Mouse (Mus musculus): ENCODE results near the gene Marf1. TPM values are rescaled to one million over a fixed set of nuclear protein-coding genes. Genes with fewer than 3 reads are reported as not detected.

The Marf1 gene
- polyA plus RNA-seq, 1 experiment from 2014 or later, result 6.3 TPM

GRCm38 (mm10) chr16:14131838-14132237 lies 31.3 kb downstream of the Marf1 start:
- peaks cover 20% of the 10 kb centered on the region for H3K36me3 ChIP-seq (ENCODE audit: control insufficient read depth, insufficient read depth, low read length)

GRCm38 (mm10) chr16:14131376-14131775 lies 31.8 kb downstream of the Marf1 start:
- Histone ChIP-seq H3K4me1 (replicated peaks; ENCODE audit: control insufficient read depth, insufficient read depth) (no peaks in the 10 kb centered on the region), H3K4me2 (replicated peaks; ENCODE audit: low read depth) (no peak overlapping the region), H3K4me3 (ENCODE audit: low read depth, low read length) (no peak overlapping the region), H3K36me3 (ENCODE audit: control insufficient read depth, insufficient read depth, low read length) (peaks cover 18% of the 10 kb centered on the region), H3K9me3 (ENCODE audit: control insufficient read depth, low read length) (no peaks in the 10 kb centered on the region), H3K9ac (ENCODE audit: low read length) (no peak overlapping the region), H3K27me3 (ENCODE audit: control insufficient read depth, insufficient read depth, low read length) (no peaks in the 10 kb centered on the region), H3K27ac (replicated peaks) (no peak overlapping the region)
- ATAC-seq (ENCODE audit: low FRiP score, low TSS enrichment) (no peak), DNase-seq (ENCODE audit: low spot score) (no peak)
- 73% methylated on average over 3 of the region's 3 CpGs for WGBS
- TF ChIP-seq CTCF (IDR thresholded peaks at IDR 0.05; ENCODE audit: low read depth) (peak; percentile 43), EP300 (optimal IDR thresholded peaks at IDR 0.05) (no peak)

More at GRCm38 (mm10) chr16:14131838-14132237, 31.3 kb downstream of the Marf1 start:
- Histone ChIP-seq H3K4me2 (replicated peaks; ENCODE audit: low read depth) (no peak overlapping the region), H3K9me3 (ENCODE audit: control insufficient read depth, low read length) (no peaks in the 10 kb centered on the region), H3K4me3 (ENCODE audit: low read depth, low read length) (no peak overlapping the region), H3K27ac (replicated peaks) (no peak overlapping the region), H3K27me3 (ENCODE audit: control insufficient read depth, insufficient read depth, low read length) (no peaks in the 10 kb centered on the region), H3K9ac (ENCODE audit: low read length) (no peak overlapping the region), H3K4me1 (replicated peaks; ENCODE audit: control insufficient read depth, insufficient read depth) (no peaks in the 10 kb centered on the region)
- 78% methylated on average over 5 of the region's 5 CpGs for WGBS
- no peak for DNase-seq (ENCODE audit: low spot score)
- TF ChIP-seq CTCF (IDR thresholded peaks at IDR 0.05; ENCODE audit: low read depth), result no peak
- TF ChIP-seq EP300 (optimal IDR thresholded peaks at IDR 0.05), result no peak
- ATAC-seq (ENCODE audit: low FRiP score, low TSS enrichment), result no peak

DNA sequence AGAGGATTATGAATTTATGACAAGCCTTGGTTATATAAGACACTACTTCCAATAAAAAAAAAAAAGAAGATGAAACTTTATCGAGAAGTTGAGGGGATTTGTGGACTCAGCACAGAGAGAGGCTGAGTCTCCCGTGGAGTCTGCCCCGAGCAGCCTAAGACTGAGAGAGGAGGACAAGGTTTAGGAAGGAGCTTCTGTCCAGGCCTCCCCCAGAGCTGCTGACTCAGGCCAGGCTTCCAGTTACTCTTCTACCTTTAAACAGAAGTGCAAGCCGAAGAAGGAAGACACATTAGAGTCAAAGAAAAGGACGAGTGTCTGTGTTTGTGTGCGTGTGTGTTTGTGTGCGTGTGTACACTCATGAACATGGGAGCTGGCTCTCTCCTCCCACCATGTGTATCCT lies 32.4 kb downstream of the Marf1 start:
- Histone ChIP-seq H3K27me3 (ENCODE audit: control insufficient read depth, insufficient read depth, low read length) (no peaks in the 10 kb centered on the region), H3K4me2 (replicated peaks; ENCODE audit: low read depth) (no peak overlapping the region), H3K36me3 (ENCODE audit: control insufficient read depth, insufficient read depth, low read length) (peaks cover 15% of the 10 kb centered on the region), H3K9me3 (ENCODE audit: control insufficient read depth, low read length) (no peaks in the 10 kb centered on the region), H3K27ac (replicated peaks) (no peak overlapping the region), H3K4me1 (replicated peaks; ENCODE audit: control insufficient read depth, insufficient read depth) (no peaks in the 10 kb centered on the region), H3K4me3 (ENCODE audit: low read depth, low read length) (no peak overlapping the region), H3K9ac (ENCODE audit: low read length) (no peak overlapping the region)
- TF ChIP-seq EP300 (optimal IDR thresholded peaks at IDR 0.05), result no peak
- TF ChIP-seq CTCF (IDR thresholded peaks at IDR 0.05; ENCODE audit: low read depth), result no peak
- 89% methylated on average over 7 of the region's 7 CpGs for WGBS
- no peak for ATAC-seq (ENCODE audit: low FRiP score, low TSS enrichment)
- no peak for DNase-seq (ENCODE audit: low spot score)

DNA sequence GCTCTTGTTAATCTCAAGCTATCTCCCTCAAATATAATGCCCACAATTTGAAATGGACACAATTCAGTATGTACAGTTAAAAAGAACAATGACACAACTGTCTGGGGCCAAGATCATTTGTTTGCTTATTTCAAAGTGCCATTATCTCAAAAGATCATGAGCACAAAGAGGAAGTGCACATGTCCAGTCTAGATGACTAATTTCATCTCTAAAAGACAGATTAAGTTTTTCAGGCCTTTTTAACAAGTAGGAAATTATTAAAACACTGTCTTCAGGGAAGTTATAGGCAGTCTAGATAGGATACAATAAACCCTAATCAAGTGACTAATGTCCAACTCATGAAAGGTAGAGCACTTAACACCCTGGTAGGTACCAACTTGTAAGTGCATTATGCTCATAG lies 34.2 kb downstream of the Marf1 start:
- ATAC-seq (ENCODE audit: low FRiP score, low TSS enrichment), result no peak
- Histone ChIP-seq H3K27ac (replicated peaks) (no peak overlapping the region), H3K36me3 (ENCODE audit: control insufficient read depth, insufficient read depth, low read length) (peaks cover 16% of the 10 kb centered on the region), H3K4me1 (replicated peaks; ENCODE audit: control insufficient read depth, insufficient read depth) (no peaks in the 10 kb centered on the region), H3K9ac (ENCODE audit: low read length) (no peak overlapping the region), H3K4me2 (replicated peaks; ENCODE audit: low read depth) (no peak overlapping the region), H3K27me3 (ENCODE audit: control insufficient read depth, insufficient read depth, low read length) (no peaks in the 10 kb centered on the region), H3K9me3 (ENCODE audit: control insufficient read depth, low read length) (no peaks in the 10 kb centered on the region), H3K4me3 (ENCODE audit: low read depth, low read length) (no peak overlapping the region)
- DNase-seq (ENCODE audit: low spot score), result no peak
- TF ChIP-seq CTCF (IDR thresholded peaks at IDR 0.05; ENCODE audit: low read depth) (no peak), EP300 (optimal IDR thresholded peaks at IDR 0.05) (no peak)

- 87% methylated on average over 1 of the region's 1 CpGs for WGBS
- H3K9me3 ChIP-seq (ENCODE audit: control insufficient read depth, low read length), result no peaks in the 10 kb centered on the region
- no peak overlapping the region for H3K4me3 ChIP-seq (ENCODE audit: low read depth, low read length)
- H3K9ac ChIP-seq (ENCODE audit: low read length), result no peak overlapping the region
- DNase-seq (ENCODE audit: low spot score) (no peak), ATAC-seq (ENCODE audit: low FRiP score, low TSS enrichment) (no peak)
- peaks cover 18% of the 10 kb centered on the region for H3K36me3 ChIP-seq (ENCODE audit: control insufficient read depth, insufficient read depth, low read length)
- no peak for TF ChIP-seq CTCF (IDR thresholded peaks at IDR 0.05; ENCODE audit: low read depth)
- no peak for TF ChIP-seq EP300 (optimal IDR thresholded peaks at IDR 0.05)
- H3K4me1 ChIP-seq (replicated peaks; ENCODE audit: control insufficient read depth, insufficient read depth), result no peaks in the 10 kb centered on the region
- no peak overlapping the region for H3K27ac ChIP-seq (replicated peaks)
- no peak overlapping the region for H3K4me2 ChIP-seq (replicated peaks; ENCODE audit: low read depth)
- H3K27me3 ChIP-seq (ENCODE audit: control insufficient read depth, insufficient read depth, low read length), result no peaks in the 10 kb centered on the region
Measured at GRCm38 (mm10) chr16:14125253-14125652, 37.9 kb downstream of the Marf1 start.

- Histone ChIP-seq H3K4me3 (ENCODE audit: low read depth, low read length) (no peak overlapping the region), H3K36me3 (ENCODE audit: control insufficient read depth, insufficient read depth, low read length) (peaks cover 18% of the 10 kb centered on the region), H3K4me1 (replicated peaks; ENCODE audit: control insufficient read depth, insufficient read depth) (no peaks in the 10 kb centered on the region), H3K27me3 (ENCODE audit: control insufficient read depth, insufficient read depth, low read length) (no peaks in the 10 kb centered on the region), H3K9ac (ENCODE audit: low read length) (no peak overlapping the region), H3K4me2 (replicated peaks; ENCODE audit: low read depth) (no peak overlapping the region), H3K27ac (replicated peaks) (no peak overlapping the region), H3K9me3 (ENCODE audit: control insufficient read depth, low read length) (no peaks in the 10 kb centered on the region)
- DNase-seq (ENCODE audit: low spot score), result no peak
- no peak for ATAC-seq (ENCODE audit: low FRiP score, low TSS enrichment)
- TF ChIP-seq CTCF (IDR thresholded peaks at IDR 0.05; ENCODE audit: low read depth) (no peak), EP300 (optimal IDR thresholded peaks at IDR 0.05) (no peak)
- WGBS, result 96% methylated on average over 7 of the region's 7 CpGs
Measured at GRCm38 (mm10) chr16:14124709-14125108, 38.4 kb downstream of the Marf1 start.
